Mouse (Mus musculus): Measurements from ENCODE around the gene Dbx2. TPM values are rescaled to one million over a fixed set of nuclear protein-coding genes. Genes with fewer than 3 reads are reported as not detected.

Dbx2 gene
- polyA plus RNA-seq, 1 experiment from 2014 or later, result 13.7 TPM

DNA sequence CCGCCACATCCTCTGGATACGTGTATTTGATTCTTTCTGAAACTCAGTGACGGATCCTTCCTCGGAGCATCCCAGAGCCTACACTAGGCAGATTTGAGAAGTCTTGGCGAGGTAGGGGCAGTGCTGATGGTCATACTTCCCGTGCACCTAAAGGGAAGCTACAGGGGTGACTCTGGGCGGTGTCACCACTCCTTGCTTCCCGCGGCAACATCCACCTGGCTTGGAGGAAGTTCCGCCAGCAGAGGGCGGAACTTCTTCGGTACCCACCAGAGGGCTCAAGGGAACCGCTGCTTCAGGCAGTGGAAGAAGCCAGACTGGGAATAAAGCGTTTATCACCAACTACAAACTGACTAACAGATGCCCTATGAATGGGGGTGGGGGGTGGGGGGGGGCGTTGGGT lies 68.9 kb downstream of the Dbx2 start:
- Histone ChIP-seq H3K9ac (replicated peaks; ENCODE audit: low read depth, low read length) (no peak overlapping the region), H3K4me3 (ENCODE audit: low read depth, low read length) (no peak overlapping the region), H3K27ac (ENCODE audit: low read depth, low read length) (no peak overlapping the region), H3K9me3 (ENCODE audit: control insufficient read depth, low read length) (no peaks in the 10 kb centered on the region), H3K4me1 (ENCODE audit: control insufficient read depth, insufficient read depth, low read length) (no peaks in the 10 kb centered on the region), H3K36me3 (ENCODE audit: control insufficient read depth, insufficient read depth, low read length) (no peaks in the 10 kb centered on the region), H3K27me3 (ENCODE audit: control insufficient read depth, insufficient read depth, low read length) (no peaks in the 10 kb centered on the region), H3K4me2 (ENCODE audit: low read depth, low read length) (no peak overlapping the region)
- ATAC-seq (ENCODE audit: low read depth), result no peak
- WGBS, result 94% methylated on average over 15 of the region's 15 CpGs

DNA sequence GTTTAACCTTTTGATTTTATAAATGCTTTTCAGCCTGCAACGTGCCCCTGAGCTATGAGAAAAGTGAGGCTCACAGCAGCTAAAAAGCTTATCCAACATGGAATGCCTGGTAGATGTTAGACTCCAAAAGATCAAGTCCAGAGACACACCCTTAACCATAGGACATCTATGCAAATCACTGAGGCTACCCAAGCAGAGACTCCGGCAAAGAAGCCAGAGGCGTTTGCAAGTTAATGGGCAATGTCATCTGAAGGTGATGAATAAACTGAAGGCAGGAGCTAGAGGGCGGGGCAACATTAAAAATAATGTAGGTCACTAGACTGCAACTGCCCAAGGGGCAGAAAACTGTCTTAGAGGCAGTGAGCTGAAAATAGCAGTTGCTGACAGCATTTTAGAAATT lies 70.9 kb downstream of the Dbx2 start:
- no peaks in the 10 kb centered on the region for H3K36me3 ChIP-seq (ENCODE audit: control insufficient read depth, insufficient read depth, low read length)
- 42% methylated on average over 4 of the region's 4 CpGs for WGBS
- H3K4me1 ChIP-seq (ENCODE audit: control insufficient read depth, insufficient read depth, low read length), result no peaks in the 10 kb centered on the region
- H3K27me3 ChIP-seq (ENCODE audit: control insufficient read depth, insufficient read depth, low read length), result no peaks in the 10 kb centered on the region
- H3K9ac ChIP-seq (replicated peaks; ENCODE audit: low read depth, low read length), result no peak overlapping the region
- ATAC-seq (ENCODE audit: low read depth), result no peak
- no peak overlapping the region for H3K4me2 ChIP-seq (ENCODE audit: low read depth, low read length)
- H3K9me3 ChIP-seq (ENCODE audit: control insufficient read depth, low read length), result no peaks in the 10 kb centered on the region
- H3K27ac ChIP-seq (ENCODE audit: low read depth, low read length), result no peak overlapping the region
- no peak overlapping the region for H3K4me3 ChIP-seq (ENCODE audit: low read depth, low read length)

DNA sequence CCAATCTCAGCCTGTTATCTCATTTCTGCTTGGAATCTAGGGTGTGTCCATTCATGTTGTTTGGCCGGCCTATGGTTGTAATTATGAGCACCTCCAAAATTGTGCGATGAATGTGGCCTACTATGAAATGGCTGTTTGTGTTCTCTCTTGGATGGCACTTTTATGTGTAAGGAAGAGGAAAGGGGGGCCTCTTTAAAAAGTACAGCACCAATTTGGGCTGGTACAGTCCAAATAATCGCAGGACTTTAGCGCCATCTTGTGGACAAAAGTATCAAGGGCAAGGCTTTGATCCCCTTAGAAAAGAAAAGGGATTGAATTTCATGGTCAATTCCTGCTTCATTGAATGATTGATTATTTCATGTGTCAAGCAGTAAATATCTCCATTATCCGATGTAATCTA lies 81.1 kb downstream of the Dbx2 start:
- Histone ChIP-seq H3K4me3 (ENCODE audit: low read depth, low read length) (no peak overlapping the region), H3K27ac (ENCODE audit: low read depth, low read length) (no peak overlapping the region), H3K4me2 (ENCODE audit: low read depth, low read length) (no peak overlapping the region), H3K27me3 (ENCODE audit: control insufficient read depth, insufficient read depth, low read length) (no peaks in the 10 kb centered on the region), H3K36me3 (ENCODE audit: control insufficient read depth, insufficient read depth, low read length) (no peaks in the 10 kb centered on the region), H3K9me3 (ENCODE audit: control insufficient read depth, low read length) (no peaks in the 10 kb centered on the region; the same call in 1 of the 2 replicates), H3K9ac (replicated peaks; ENCODE audit: low read depth, low read length) (no peak overlapping the region), H3K4me1 (ENCODE audit: control insufficient read depth, insufficient read depth, low read length) (no peaks in the 10 kb centered on the region)
- ATAC-seq (ENCODE audit: low read depth), result no peak
- 13% methylated on average over 5 of the region's 5 CpGs for WGBS

Other genes with a start within 250 kb of the Dbx2 start
- 214 and 217 TPM in 2 replicates for gene Nell2, start 127.4 kb downstream of the Dbx2 start, polyA plus RNA-seq (2014; fragmentation: Nextera tagmentation; extraction: Ambion mirVana)
- 32.3 and 36.8 TPM in 2 replicates for gene Ano6, start 134.9 kb upstream of the Dbx2 start, polyA plus RNA-seq (2014; fragmentation: Nextera tagmentation; extraction: Ambion mirVana)